Mouse (Mus musculus) olfactory bulb, adult 2 months (tissue): ENCODE measurements at regions not wholly inside any gene's neighbourhood (a gene's known extent, or its start where the extent isn't known, plus 50 kb on each side); places are given as distances from the start of the nearest gene placed in this dataset.

ENCODE experiments used
- CTCF ChIP-seq: fragments of 200-500 bp; IDR thresholded peaks from 2 replicates; pipeline ENCODE4 v1.5.1; 2012; ENCODE audit warnings: low read depth, mild to moderate bottlenecking, low read length, moderate library complexity; ENCODE audit not compliant: insufficient read depth
- POLR2A ChIP-seq: fragments of 200-500 bp; IDR thresholded peaks from 2 replicates; pipeline ENCODE4 v1.6.1; 2012; ENCODE audit warnings: mild to moderate bottlenecking, low read depth, low read length, moderate library complexity; ENCODE audit not compliant: insufficient read depth

- TF ChIP-seq CTCF (no peak), POLR2A (no peak)
Measured at GRCm38 (mm10) chr10:95094771-95095170, 150.1 kb upstream of the Plxnc1 start.
